Mouse (Mus musculus): ENCODE measurements around the gene Spx. TPM values are rescaled to one million over a fixed set of nuclear protein-coding genes. Genes with fewer than 3 reads are reported as not detected.

The Spx gene
- polyA plus RNA-seq, 1 experiment = not detected

DNA sequence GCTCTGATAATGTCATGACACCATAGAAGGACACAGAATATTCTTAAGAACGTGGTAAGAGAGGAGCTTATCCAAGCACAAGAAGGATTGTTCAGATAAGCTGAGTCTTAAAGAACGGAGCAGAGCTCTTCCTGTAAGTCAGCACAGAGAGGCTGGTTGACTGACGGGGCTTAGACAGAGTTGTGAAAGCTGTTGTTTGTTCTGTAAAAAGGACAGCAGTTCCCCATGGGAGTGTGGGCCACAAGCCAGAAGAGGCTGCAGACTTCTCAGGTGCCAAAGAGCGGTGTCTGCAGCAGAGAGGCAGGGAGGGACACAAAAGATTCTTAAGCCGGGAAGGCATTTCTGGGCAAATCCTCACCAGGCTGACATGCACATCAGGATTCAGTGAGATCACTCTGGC lies 18.6 kb upstream of the Spx start:
- peaks cover 31% of the 10 kb centered on the region for H3K36me3 ChIP-seq (ENCODE audit: control insufficient read depth, insufficient read depth, low read length, poor library complexity, severe bottlenecking)
- TF ChIP-seq EP300 (IDR thresholded peaks at IDR 0.05; ENCODE audit: insufficient read depth, low read depth, low read length) = no peak
- no peak for TF ChIP-seq POLR2A (IDR thresholded peaks at IDR 0.05; ENCODE audit: insufficient read depth, low read length)
- no peak for TF ChIP-seq CTCF (IDR thresholded peaks at IDR 0.05; ENCODE audit: low read depth, low read length)
- no peaks in the 10 kb centered on the region for H3K27me3 ChIP-seq (ENCODE audit: control insufficient read depth, insufficient read depth, low read length, poor library complexity, severe bottlenecking)
- H3K9me3 ChIP-seq (replicated peaks; ENCODE audit: control insufficient read depth, insufficient read depth, low read length, poor library complexity, severe bottlenecking) = no peaks in the 10 kb centered on the region
- no peak overlapping the region for H3K4me3 ChIP-seq (ENCODE audit: low read depth, low read length)
- no peak overlapping the region for H3K27ac ChIP-seq (ENCODE audit: insufficient read depth, low read length)
- no peak overlapping the region for H3K9ac ChIP-seq (ENCODE audit: low read depth, poor library complexity, severe bottlenecking)
- H3K4me1 ChIP-seq (ENCODE audit: control insufficient read depth, insufficient read depth, low read length) = no peaks in the 10 kb centered on the region

DNA sequence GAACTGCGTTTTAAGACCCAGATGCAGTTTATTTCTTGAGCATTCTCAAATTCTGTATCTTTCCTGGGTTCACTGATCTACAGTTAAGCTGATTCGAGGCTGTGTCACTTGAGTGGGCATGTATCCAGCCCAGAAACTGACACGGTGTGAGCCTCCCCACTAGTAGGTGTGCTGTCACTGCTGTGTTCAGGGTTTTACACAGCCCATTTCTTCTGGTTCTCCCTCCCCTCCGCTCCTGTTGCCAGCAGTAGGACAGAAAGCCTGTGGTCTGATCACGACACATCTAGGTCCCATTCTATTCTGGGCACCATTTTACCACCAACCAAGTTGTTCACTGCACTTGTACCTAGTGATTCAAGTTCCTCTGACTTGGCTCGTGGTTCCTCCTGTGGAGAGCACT lies 17.5 kb upstream of the Spx start:
- no peaks in the 10 kb centered on the region for H3K9me3 ChIP-seq (replicated peaks; ENCODE audit: control insufficient read depth, insufficient read depth, low read length, poor library complexity, severe bottlenecking)

DNA sequence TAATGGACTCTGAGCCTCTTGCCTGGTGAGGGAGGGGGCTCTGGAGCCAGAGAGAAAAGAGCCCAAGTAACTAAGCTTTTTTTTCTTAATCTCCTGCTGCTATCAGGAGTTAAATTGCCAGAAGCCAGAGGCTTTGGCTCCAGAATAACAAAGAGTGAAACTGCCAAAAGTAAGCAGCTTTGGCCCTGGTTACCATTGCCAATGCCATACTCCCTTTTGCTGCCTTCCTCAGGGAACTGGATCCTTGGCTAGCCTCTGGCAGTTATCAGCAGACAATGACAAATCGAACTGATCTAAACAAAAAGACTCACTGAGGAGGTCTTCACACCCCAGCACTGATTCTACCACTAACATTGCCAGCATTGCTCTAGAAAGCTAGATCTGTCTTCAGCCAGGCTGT lies 2.1 kb upstream of the Spx start:
- no peaks in the 10 kb centered on the region for H3K27me3 ChIP-seq (ENCODE audit: control insufficient read depth, insufficient read depth, low read length, poor library complexity, severe bottlenecking)
- no peaks in the 10 kb centered on the region for H3K4me1 ChIP-seq (ENCODE audit: control insufficient read depth, insufficient read depth, low read length)
- H3K9ac ChIP-seq (ENCODE audit: low read depth, poor library complexity, severe bottlenecking) = no peak overlapping the region
- TF ChIP-seq EP300 (IDR thresholded peaks at IDR 0.05; ENCODE audit: insufficient read depth, low read depth, low read length) (no peak), CTCF (IDR thresholded peaks at IDR 0.05; ENCODE audit: low read depth, low read length) (no peak), POLR2A (IDR thresholded peaks at IDR 0.05; ENCODE audit: insufficient read depth, low read length) (no peak)
- no peak overlapping the region for H3K27ac ChIP-seq (ENCODE audit: insufficient read depth, low read length)
- H3K9me3 ChIP-seq (replicated peaks; ENCODE audit: control insufficient read depth, insufficient read depth, low read length, poor library complexity, severe bottlenecking) = no peaks in the 10 kb centered on the region
- H3K36me3 ChIP-seq (ENCODE audit: control insufficient read depth, insufficient read depth, low read length, poor library complexity, severe bottlenecking) = no peaks in the 10 kb centered on the region
- no peak overlapping the region for H3K4me3 ChIP-seq (ENCODE audit: low read depth, low read length)

More for the DNA sequence above, 17.5 kb upstream of the Spx start:
- Histone ChIP-seq H3K4me1 (ENCODE audit: control insufficient read depth, insufficient read depth, low read length) (no peaks in the 10 kb centered on the region), H3K27ac (ENCODE audit: insufficient read depth, low read length) (no peak overlapping the region), H3K4me3 (ENCODE audit: low read depth, low read length) (no peak overlapping the region), H3K27me3 (ENCODE audit: control insufficient read depth, insufficient read depth, low read length, poor library complexity, severe bottlenecking) (no peaks in the 10 kb centered on the region), H3K36me3 (ENCODE audit: control insufficient read depth, insufficient read depth, low read length, poor library complexity, severe bottlenecking) (peaks cover 34% of the 10 kb centered on the region), H3K9ac (ENCODE audit: low read depth, poor library complexity, severe bottlenecking) (no peak overlapping the region)
- no peak for TF ChIP-seq POLR2A (IDR thresholded peaks at IDR 0.05; ENCODE audit: insufficient read depth, low read length)
- TF ChIP-seq CTCF (IDR thresholded peaks at IDR 0.05; ENCODE audit: low read depth, low read length) = no peak
- TF ChIP-seq EP300 (IDR thresholded peaks at IDR 0.05; ENCODE audit: insufficient read depth, low read depth, low read length) = no peak

- peaks cover 1% of the 10 kb centered on the region for H3K4me1 ChIP-seq (ENCODE audit: control insufficient read depth, insufficient read depth, low read length)
- H3K9ac ChIP-seq (ENCODE audit: low read depth, poor library complexity, severe bottlenecking) = no peak overlapping the region
- no peaks in the 10 kb centered on the region for H3K9me3 ChIP-seq (replicated peaks; ENCODE audit: control insufficient read depth, insufficient read depth, low read length, poor library complexity, severe bottlenecking)
- peak overlapping the region; percentile 25; the same call in 1 of the 2 replicates for H3K4me3 ChIP-seq (ENCODE audit: low read depth, low read length)
- TF ChIP-seq CTCF (IDR thresholded peaks at IDR 0.05; ENCODE audit: low read depth, low read length) (no peak), POLR2A (IDR thresholded peaks at IDR 0.05; ENCODE audit: insufficient read depth, low read length) (no peak), EP300 (IDR thresholded peaks at IDR 0.05; ENCODE audit: insufficient read depth, low read depth, low read length) (no peak)
- H3K36me3 ChIP-seq (ENCODE audit: control insufficient read depth, insufficient read depth, low read length, poor library complexity, severe bottlenecking) = no peaks in the 10 kb centered on the region
- H3K27ac ChIP-seq (ENCODE audit: insufficient read depth, low read length) = no peak overlapping the region
- H3K27me3 ChIP-seq (ENCODE audit: control insufficient read depth, insufficient read depth, low read length, poor library complexity, severe bottlenecking) = no peaks in the 10 kb centered on the region
Measured at GRCm38 (mm10) chr6:142413845-142414244, 604 bp downstream of the Spx start.

- Histone ChIP-seq H3K4me1 (ENCODE audit: control insufficient read depth, insufficient read depth, low read length) (peaks cover 1% of the 10 kb centered on the region), H3K36me3 (ENCODE audit: control insufficient read depth, insufficient read depth, low read length, poor library complexity, severe bottlenecking) (no peaks in the 10 kb centered on the region), H3K9ac (ENCODE audit: low read depth, poor library complexity, severe bottlenecking) (0 out of 2 replicates have a peak overlapping the region, but pooled peaks have one; percentile 63), H3K9me3 (replicated peaks; ENCODE audit: control insufficient read depth, insufficient read depth, low read length, poor library complexity, severe bottlenecking) (no peaks in the 10 kb centered on the region), H3K4me3 (ENCODE audit: low read depth, low read length) (peak overlapping the region; percentile 26), H3K27me3 (ENCODE audit: control insufficient read depth, insufficient read depth, low read length, poor library complexity, severe bottlenecking) (no peaks in the 10 kb centered on the region), H3K27ac (ENCODE audit: insufficient read depth, low read length) (no peak overlapping the region)
- no peak for TF ChIP-seq EP300 (IDR thresholded peaks at IDR 0.05; ENCODE audit: insufficient read depth, low read depth, low read length)
- TF ChIP-seq CTCF (IDR thresholded peaks at IDR 0.05; ENCODE audit: low read depth, low read length) = no peak
- no peak for TF ChIP-seq POLR2A (IDR thresholded peaks at IDR 0.05; ENCODE audit: insufficient read depth, low read length)
Measured at GRCm38 (mm10) chr6:142414597-142414996, 1.4 kb downstream of the Spx start.

- no peaks in the 10 kb centered on the region for H3K36me3 ChIP-seq (ENCODE audit: control insufficient read depth, insufficient read depth, low read length, poor library complexity, severe bottlenecking)
- H3K9me3 ChIP-seq (replicated peaks; ENCODE audit: control insufficient read depth, insufficient read depth, low read length, poor library complexity, severe bottlenecking) = no peaks in the 10 kb centered on the region
- H3K4me3 ChIP-seq (ENCODE audit: low read depth, low read length) = no peak overlapping the region
- H3K27me3 ChIP-seq (ENCODE audit: control insufficient read depth, insufficient read depth, low read length, poor library complexity, severe bottlenecking) = no peaks in the 10 kb centered on the region
- TF ChIP-seq POLR2A (IDR thresholded peaks at IDR 0.05; ENCODE audit: insufficient read depth, low read length) (no peak), CTCF (IDR thresholded peaks at IDR 0.05; ENCODE audit: low read depth, low read length) (no peak), EP300 (IDR thresholded peaks at IDR 0.05; ENCODE audit: insufficient read depth, low read depth, low read length) (no peak)
- H3K9ac ChIP-seq (ENCODE audit: low read depth, poor library complexity, severe bottlenecking) = no peak overlapping the region
- H3K4me1 ChIP-seq (ENCODE audit: control insufficient read depth, insufficient read depth, low read length) = no peaks in the 10 kb centered on the region
- H3K27ac ChIP-seq (ENCODE audit: insufficient read depth, low read length) = no peak overlapping the region
Measured at GRCm38 (mm10) chr6:142424976-142425375, 11.7 kb downstream of the Spx start.

Data from ES-Bruce4 (cell line).